Mouse (Mus musculus) adrenal gland, adult 8-10 months (tissue): ENCODE measurements around the gene Nptn. TPM values are rescaled to one million over a fixed set of nuclear protein-coding genes. Genes with fewer than 3 reads are reported as not detected.

Experiments
- DNase-seq: peaks from one replicate; pipeline ENCODE4 v3.0.0; 2022
- total RNA-seq, 4 experiments: library from RNA; stranded (reverse); gene quantifications; 2 replicates each; pipeline ENCODE4 v1.2.4; 2022

Nptn gene
- total RNA-seq, 4 experiments from 2014 or later, result 139 to 182 (median 167) TPM

DNA sequence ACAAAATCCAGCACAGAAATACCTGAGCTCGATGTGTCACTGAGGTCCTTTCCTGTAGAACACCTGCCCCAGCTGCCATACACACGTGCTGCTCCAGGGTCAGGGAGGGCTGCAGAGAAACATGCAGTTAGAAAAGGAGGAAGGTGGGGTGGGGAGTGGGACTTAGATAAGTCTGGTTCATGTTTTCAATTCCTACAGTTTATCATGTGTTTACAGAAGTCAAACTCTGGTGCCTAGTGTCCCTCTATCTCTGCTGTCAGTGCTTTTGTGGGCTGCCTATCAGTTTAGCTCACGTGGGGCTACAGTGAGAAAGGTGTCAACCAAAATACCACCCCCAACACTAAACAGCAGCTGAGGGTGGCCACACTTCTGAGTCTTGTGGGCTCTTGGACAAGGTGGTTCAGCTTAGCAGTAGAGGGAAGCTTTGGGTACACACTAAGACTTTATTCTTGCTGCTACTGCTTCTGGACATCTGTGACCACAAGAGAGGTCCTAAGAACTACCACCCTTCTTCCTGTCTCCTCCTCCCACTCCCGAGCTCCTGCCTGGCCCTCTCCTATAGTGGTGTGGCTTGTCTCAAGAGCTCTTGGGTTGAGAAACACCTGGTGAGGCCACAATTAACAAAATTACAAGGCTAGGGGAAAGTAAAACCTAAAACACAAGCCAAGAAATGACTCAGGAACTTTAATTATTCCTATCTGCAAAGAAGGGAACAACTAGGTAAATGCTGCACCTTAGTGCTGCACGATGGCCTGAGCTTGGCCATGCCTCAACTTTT, 75.9 kb downstream of the Nptn start:
- no peak for DNase-seq

DNA sequence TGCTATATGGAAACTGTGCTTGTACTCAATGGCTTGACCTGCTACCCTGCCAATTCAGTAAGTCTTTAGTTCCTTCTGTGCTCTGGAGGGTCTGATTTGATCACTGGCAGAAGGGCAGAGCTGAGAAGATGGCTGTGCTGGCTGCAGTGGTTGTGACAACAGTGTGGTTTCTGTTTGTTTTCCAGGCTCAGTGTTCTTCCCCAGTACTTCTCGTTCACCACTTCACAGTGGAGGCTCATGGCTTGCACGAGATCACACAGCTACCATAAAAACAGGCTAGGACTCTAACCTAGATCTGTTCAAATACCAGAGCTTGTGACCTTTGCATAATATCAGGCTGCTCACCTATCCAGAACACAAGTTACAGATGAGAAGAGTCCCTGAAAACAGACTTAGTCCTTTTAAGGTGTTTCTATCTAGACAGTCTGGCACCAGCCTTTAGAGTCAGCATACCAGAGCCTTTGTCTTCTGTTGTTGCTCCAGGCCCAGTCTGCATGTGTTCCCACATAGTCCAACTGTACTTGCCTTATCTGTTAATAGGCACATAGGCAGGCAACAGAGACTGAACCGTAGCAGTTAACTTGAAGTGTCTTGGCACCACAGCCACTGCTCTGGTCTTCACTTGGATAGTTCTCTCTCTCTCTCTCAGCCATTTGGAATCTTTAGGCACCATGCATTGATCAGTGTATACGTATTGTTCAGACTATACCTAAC, 76.7 kb downstream of the Nptn start:
- DNase-seq, result no peak

DNA sequence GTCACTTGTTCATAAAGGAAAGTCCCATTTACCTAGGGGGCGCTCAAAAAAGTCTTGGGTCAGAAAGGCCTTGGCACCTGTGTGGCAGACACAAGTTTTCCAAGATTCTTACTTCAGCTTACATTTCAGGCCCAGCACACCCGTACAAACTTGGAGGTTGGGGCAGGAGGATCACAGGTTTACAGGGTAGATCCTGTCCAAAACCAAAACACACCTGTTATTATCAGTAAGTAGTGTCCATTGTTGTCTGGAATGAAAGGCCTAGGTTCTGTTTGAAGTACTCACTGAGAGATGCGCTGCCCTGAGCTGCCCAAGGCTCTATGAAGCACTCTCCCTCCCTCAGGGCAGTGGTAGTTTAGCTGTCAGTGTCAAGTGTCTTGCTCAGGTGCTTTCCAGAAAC, 77.3 kb downstream of the Nptn start:
- DNase-seq, result no peak

DNA sequence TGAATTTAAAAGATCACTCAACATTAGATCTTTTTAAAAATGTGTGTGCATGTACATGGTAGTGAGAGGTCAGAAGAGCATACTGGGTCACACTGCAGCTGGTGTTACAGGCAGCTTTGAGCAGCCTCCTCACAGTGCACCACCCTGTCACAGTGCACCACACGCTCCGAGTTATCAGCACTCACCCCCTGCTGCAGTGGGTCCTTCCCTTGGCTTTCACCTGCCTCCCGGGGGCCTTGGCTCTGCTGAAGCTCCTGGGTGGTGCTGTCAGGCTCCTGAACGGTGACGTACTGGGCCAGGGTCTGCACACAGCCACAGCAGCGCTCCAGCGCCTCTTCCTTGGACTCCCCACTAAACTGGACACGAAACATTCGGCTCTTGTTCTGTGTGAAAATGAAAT, 77.9 kb downstream of the Nptn start:
- no peak for DNase-seq

DNA sequence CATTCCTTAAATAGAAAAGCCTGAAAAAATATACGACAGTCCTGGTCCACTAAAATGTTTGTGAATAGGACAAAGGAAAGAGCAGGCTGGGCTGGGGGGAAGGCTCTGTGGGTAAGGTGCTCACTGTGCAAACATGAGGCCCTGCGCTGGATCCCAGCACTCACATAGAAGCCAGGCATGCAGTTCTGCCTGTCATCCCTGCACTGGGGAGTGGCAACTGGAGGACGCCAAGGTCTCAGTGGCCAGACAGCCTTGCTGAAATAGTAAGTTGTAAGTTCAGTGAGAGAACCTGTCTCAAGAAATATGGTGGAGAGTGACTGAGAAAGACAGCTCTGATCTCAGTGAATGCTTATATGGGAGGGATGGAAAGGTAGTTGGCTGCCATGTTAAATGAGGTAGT, 78.6 kb downstream of the Nptn start:
- no peak for DNase-seq

DNA sequence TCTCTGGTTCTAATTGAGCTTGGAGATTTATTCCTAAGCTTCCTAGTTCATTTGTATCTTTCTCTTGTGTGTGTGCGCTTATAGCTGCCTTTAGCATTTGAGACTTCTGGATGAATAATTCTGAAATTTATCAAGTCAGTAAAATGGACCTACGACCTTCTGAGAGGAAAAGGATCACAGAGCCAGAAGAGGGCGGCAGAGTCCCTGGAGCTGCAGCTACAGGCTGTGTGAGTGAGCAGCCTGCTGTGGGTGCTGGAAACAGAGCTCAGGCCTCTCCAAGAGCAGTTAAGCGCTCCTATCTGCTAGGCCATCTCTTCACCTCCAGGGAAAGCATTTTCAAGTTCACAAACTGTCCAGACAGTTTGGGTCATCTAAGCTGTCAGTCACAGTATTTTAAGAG, 80.0 kb downstream of the Nptn start:
- no peak for DNase-seq

DNA sequence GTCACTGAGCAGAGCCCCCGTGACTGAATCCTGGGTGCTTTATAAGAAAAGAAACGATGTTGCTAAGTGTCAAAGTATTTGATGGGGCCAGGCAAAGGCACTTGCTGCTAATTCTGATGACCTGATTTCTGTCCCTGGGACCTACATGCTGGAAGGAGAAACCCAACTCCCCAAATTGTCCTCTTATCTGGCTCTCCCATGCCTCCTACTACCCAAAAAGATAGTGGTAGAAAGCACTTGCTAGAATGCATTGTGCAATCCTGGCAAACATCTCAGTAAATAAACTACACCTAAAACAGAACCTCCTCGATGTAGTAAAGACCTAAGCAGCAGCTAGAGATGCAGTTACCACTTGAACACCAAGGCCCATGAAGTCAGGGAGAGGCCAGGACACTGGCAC, 80.8 kb downstream of the Nptn start:
- DNase-seq, result no peak

DNA sequence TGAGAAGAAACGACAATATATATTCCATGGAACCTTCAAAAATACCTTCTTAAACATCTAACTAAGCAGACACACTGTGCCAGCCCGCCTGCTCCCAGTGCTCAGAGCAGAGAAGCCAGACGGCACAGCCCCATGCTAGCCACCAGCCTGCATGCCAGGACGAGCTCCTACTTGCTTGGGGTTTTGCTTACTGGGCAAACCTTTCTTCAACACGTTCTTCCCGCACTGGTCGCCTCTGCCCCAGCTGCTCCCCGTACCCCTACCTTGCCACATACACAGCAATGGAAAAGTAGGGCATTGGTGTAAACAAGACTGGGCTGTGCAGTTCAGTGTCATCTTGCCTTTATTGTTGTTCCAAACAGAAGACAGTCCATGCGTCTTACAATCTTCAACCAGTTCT, 83.5 kb downstream of the Nptn start:
- no peak for DNase-seq

DNA sequence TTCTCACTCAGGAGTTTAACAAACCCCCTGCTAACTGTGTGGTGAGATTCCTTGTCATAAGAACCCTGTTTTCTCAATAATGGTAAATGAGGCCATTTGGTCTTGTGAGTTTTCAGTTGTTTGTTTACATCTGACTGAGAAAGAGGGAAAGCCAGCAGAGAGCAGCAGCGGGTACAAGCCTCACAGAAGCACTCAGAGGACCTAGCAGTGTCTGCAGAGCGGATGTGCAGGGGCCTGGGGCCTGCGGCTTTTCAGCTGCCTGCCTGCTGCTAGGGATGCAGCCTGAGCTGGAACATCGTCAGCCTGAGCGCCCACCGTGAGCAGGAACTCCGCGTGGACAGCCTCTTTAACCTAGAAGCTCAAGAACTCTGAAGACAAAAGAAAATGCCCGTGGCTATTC, 84.2 kb downstream of the Nptn start:
- DNase-seq, result no peak

DNA sequence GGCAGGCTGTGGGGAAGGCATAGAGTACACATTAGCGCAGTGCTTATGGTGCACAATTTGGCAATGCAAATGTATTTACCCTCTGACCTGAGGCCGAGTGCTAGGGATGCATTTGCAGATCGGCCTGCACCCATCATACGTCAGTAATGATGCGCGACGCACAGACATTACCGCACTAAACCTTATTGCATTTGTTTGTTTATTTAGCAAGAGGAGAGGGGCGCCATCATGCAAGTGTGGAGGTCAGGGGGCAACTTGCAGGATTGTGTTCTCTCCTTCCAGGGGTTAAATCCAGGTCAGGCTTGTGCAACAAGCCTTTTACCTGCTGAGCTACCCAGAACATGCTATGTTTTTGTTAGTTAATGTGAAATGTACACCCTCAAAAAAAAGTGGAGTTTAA, 85.2 kb downstream of the Nptn start:
- no peak for DNase-seq

DNA sequence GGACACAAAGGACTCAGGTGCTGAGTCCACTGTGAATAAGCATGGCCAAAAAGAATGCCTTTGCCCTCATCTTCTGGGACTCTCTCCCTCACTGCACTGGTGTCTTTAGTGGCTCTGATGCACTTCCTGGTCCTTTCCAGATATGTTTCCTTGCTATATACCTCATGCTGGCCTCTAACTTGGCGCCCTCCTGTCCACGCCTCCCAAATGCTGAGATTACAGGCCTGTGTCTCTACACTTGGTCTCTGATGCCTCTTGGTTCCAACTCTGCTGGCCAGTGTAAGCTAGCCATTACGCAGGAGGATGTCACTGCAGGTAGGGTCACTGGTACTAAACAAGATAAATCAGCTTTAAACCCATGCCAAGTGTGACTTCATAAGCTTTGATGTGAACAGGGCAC, 86.1 kb downstream of the Nptn start:
- DNase-seq, result no peak

DNA sequence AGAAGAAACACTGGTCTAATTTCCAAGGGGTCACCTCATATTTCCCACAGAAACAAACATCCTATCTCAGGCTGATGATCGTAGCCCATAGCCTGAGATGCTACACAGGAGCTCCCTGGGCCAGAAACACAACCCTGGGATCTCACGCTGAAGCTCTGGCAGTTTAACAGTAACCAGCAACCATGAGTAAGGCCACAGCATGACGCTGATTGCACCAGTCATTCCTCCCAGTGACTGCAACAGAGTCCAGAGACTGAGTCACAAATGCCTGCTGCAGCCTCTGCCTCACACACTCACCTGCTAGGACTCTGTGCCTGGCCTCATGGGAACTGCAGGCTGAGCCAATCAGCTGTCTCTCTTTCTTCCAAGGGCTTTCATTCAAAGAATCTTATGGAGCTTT, 87.0 kb downstream of the Nptn start:
- DNase-seq, result peak; percentile 39

DNA sequence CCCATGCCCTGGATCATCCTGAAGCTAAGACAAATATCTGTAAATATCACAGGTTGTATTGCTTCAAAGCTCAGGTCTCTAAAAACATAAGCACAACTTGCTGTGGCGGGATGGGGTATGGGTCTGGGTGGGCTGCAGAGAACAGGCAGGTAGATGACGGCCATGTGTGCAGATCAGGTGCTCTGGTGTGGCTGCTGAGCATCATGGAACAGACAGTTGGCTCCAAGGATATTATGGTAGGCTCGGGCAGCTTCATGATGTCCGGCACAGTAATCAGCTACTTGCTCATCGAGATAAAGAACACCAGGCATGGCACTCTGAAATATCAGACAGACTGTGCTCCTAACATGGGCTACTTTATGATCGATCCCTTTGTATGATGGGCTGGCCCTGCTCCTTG, 87.8 kb downstream of the Nptn start:
- no peak for DNase-seq

DNA sequence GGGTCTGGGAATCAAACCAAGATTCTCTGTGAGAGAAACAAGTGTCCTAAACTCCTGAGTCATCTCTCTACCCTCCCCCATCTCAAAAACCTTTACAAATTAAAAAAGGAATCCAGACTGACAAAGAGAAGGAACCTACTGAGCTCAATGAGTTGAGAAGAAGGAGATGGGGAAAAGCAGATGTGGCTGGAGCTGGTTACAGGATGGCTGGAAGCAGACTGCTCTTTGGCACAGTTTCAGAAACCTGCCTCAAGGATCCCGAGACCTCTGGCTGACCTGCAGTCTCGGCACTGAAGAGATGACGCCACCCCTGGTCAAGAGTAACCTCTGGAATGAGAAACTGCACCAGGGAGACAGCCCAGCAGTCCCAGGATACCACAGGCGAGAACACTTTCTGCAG, 90.4 kb downstream of the Nptn start:
- peak; percentile 71 for DNase-seq

DNA sequence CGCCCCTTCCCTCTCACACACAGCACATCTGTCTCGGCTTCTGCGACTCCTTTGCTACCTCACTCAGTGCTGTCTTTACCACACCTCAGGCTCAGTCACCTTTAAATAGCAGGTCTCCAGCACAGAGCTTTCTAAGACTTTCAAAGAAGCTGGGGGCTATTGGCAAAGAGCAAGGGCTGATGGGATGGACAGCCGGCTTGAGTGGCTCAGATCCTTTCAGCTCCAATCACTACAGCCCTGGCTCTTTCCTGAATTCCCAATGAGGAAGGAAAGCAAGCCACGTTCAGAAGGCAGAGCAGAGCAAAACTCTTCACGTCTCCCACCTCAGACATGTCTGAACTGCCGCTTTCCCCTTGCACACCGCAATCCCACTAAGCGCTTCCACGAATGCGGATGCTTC, 92.7 kb downstream of the Nptn start:
- no peak for DNase-seq

DNA sequence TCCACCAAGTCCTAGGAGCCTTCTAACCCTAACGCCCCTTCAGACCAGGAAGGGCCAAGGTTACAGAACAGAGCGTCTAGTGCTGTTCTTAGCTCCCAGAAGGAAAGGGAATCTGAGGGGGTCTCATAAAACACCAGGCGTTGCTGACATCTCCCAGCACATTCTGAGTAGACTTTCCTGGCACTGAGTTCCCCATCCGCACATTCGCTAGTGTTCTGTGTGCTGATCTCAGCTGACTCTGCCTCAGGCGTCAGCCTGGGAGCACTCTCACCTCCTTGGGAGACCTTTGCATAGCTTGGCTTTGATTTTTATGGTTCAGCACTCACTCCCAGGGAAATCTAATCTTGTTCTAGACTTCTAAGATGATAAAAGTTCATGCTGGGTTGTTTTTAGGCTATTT, 93.3 kb downstream of the Nptn start:
- no peak for DNase-seq

DNA sequence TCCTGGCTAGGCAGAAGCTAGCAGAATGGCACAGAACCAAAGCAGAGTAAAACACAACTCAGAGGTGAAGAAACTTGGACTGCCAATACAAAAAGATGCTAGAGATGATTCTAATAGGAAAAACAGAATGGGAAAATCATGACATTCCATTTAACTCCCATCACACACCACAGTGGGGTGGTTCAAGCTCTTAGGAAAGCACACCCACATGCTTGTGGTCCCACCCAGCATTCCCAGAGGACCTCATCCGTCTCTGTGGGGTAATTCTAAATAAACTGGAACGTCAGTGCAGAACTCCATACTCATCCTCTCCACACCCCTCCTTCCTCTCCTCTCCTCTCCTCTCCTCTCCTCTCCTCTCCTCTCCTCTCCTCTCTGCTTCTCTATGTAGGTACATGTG, 99.4 kb downstream of the Nptn start:
- no peak for DNase-seq

DNA sequence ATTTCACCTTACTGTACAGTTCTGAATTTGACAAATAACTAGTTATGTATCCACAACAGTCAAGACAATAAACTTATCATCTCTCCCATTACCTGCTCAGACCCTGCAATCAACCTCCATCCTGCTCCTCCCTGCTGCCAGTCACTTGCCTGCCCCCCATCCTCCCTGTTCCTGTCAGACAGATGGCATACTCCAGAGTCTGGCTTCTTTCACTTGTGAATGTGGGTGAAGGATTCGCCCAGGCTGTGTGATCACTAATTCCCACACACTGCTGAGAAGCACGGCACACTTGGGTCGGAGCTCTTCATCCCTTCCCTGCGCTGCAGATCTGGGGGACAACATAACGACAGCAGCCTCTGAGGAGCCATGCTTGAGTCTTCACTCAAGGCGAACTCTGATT, 100.1 kb downstream of the Nptn start:
- no peak for DNase-seq

DNA sequence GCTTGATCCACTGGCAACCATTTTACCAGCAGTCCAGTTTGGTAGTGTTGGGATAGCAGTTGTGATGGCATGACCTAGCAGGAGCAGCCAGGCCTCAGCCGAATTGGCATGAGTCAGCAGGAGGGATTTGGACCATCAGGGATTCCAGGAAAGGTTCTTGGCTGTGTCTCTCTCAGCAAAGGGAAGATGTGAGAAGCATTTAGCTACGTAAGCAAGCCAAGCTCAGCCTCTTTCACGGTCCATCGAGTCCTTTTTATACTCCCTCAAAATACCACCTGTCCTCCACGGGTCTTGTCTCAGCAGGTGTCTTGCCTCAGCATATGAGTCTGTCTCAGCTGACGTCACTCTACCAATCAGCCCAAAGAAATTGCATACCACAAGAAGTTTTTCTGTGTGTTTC, 101.3 kb downstream of the Nptn start:
- DNase-seq, result no peak

DNA sequence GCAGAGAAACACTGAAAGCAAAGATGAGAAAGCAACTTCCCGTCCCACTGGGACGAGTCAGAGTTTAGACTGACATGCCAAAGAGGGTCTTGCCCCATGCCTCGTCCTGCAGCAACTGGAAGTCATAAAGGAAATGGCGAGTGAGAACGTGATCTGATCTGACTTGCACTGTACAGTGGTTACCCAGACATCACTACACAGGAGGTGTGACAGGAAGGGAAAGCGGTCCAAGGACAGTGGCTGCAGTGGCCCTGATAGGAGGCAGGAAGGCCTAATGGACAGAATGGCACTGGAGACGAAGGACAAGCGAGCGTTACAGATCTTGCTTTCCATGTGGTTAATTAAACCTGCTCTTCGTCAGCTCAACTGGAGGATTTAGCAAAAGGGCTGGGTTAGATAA, 103.2 kb downstream of the Nptn start:
- DNase-seq, result no peak

DNA sequence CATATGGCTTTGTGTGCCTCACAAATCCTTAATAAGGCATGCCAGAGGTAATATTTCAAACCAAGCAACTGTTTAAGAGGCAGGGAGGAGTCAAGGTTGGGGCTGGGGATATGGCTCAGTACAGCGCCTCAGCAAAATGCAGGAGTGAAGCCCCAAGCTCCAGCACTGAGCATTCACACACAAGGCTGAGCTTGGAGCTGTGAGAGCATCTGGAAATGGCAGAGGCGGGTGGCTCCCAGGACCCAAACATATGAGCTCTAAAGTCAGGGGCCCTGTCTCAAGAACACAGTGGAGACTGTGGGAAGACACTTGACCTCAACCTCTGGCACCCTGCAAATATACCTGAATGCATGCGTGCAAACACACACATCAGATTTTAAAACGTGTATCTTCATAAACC, 106.0 kb downstream of the Nptn start:
- DNase-seq, result no peak

DNA sequence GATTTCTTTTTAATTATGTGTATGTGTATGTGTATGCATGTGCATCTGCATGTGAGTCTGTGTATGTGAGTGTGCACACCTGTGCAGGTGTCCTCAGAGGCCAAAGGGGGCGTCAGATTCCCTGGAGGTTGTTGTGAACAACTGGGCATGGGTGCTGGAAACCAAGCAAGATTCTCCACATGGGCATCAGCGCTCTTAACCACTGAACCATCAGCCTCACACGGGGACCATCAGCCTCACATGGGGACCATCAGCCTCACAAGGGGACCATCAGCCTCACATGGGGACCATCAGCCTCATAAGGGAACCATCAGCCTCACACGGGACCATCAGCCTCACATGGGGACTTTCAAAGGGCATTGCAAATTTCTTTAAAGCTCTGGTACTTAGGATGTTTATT, 108.7 kb downstream of the Nptn start:
- DNase-seq, result no peak

DNA sequence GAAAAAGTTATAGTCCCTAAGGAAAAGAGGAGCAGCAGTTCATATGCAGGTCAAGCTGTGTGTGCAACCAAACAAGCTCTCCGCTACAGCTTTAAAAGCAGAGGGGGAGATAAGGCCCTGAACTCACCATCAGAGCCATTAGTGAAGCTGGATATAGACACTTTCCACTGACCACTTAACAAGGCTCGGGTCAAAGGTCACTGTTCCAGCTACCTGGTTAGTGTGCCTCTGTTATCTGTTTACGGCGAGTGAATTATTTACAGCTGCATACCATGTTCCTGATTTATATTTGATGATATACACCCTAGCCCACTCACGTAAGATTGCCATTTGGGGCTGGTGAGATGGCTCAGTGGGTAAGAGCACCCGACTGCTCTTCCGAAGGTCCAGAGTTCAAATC, 109.4 kb downstream of the Nptn start:
- DNase-seq, result no peak

DNA sequence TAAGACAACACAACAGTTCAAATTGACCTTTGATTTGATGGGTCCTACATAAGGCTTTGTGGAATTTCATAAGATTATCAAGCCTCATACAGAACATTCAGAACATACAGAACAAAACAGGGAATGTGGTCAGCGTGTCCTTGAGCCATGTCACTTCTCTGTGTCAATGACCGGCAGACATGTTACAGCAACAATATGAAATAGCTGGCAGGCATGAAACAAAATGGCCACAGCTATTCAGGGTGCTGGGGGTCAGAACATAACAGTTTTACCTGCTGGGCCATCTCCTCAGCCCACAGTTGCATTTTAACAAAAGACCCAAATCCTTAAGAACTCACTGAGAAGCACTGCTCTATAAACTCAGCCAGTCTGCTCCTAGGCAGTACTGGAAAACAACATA, 116.4 kb downstream of the Nptn start:
- no peak for DNase-seq

DNA sequence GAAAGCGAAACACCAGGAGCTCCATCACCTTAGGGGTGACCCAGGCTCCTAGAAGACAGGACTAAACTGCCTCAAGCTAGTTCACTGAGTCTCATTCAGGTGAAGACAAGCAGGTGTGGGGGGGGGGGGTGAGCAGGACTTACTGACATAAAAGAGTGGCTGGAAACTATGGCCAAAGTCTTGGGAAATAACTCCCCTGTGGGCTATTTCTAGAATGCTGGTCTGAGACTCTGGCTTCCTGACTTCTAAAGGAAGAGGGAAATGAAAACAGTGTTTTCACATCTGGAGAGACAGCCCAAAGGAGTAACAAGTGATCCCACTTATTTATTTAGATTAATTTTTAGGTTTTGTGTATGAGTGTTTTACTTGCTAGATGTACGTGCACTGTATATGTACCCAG, 119.7 kb downstream of the Nptn start:
- DNase-seq, result no peak
